Mouse (Mus musculus) lung, postnatal 0 days (tissue): ENCODE measurements at regions not wholly inside any gene's neighbourhood (a gene's known extent, or its start where the extent isn't known, plus 50 kb on each side); places are given as distances from the start of the nearest gene placed in this dataset.

Source experiments
- CTCF ChIP-seq: IDR thresholded peaks from 2 replicates; pipeline ENCODE4 v1.5.1; 2016; ENCODE audit warnings: antibody characterized with exemption, mild to moderate bottlenecking
- EP300 ChIP-seq: IDR thresholded peaks from 2 replicates; pipeline ENCODE4 v1.6.1; 2016; ENCODE audit warnings: antibody characterized with exemption, mild to moderate bottlenecking, control low read depth

DNA sequence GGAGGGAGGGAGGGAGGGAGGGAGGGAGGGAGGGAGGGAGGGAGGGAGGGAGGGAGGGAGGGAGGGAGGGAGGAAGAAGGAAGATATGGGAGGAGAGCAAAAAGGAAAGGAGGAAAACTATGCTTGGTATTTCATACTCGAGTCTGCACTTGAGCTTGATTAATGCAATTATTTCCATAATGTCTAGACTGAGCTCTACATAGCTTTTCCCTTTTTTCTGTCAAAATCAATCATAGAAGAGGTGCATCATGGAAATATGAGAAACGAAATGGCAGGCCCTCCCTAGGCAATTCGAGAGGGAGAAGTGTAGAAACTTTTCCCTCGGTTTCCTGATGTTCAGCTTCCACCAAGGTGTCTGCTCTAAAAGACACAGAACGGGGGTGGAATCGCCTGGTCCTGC lies 417.6 kb downstream of the Plk2 start:
- TF ChIP-seq EP300 (no peak), CTCF (no peak)
